ENCODE assay signal across 15 mouse cellular contexts in the genomic region with DNA sequence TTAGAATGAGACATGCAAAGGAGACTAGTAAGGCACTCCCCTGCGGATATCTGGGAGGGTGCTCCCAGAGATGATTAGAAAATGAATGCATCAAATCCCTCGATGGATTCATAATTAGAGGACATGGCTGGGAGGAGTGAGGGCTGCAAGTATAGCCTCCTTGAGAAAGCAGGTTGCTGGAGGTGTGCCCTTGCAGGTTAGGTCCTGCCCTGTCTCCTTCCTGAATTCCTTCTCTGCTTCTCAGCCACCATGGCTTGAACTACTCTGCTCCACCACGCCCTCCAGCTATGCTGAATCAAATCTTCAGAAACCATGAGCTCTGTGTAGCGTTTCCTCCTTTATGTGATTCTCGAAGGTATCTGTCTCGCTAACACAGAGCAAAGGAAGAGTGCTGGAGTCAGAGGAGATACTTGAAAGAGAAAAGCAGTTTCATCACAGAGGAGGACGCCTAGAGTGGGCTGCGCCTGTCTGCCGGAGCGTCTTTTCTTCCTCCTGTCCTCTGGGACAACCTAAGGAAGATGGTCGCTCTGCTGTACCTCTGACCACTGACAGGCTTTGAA.
"Had no signal": no experiment of that assay in that cellular context is flagged by ENCODE, and none has a peak within 500 bp of the region (broad histone marks: within the 10 kb centered on the region; RNA-seq: fewer than 3 reads in every experiment).

No protein-coding gene starts in this region.

- H3K4me2 ChIP-seq: kidney, embryonic 15.5 days; liver, embryonic 11.5 days; liver, embryonic 15.5 days; neural tube, embryonic 13.5 days; stomach, embryonic 15.5 days had no signal

- H3K4me1 ChIP-seq: kidney, embryonic 15.5 days; limb, embryonic 10.5 days; liver, embryonic 15.5 days; neural tube, embryonic 13.5 days; stomach, embryonic 15.5 days had no signal

- H3K9me3 ChIP-seq: kidney, embryonic 15.5 days; limb, embryonic 10.5 days; liver, embryonic 15.5 days; neural tube, embryonic 13.5 days; stomach, embryonic 15.5 days had no signal

- H3K9ac ChIP-seq: kidney, embryonic 15.5 days; liver, embryonic 15.5 days; neural tube, embryonic 13.5 days; stomach, embryonic 15.5 days had no signal

- H3K27ac ChIP-seq: kidney, embryonic 15.5 days; left cerebral cortex, adult 2 months; limb, embryonic 10.5 days; liver, embryonic 15.5 days; neural tube, embryonic 13.5 days; stomach, embryonic 15.5 days had no signal

- H3K27me3 ChIP-seq: kidney, embryonic 15.5 days; liver, embryonic 15.5 days; neural tube, embryonic 13.5 days; stomach, embryonic 15.5 days had no signal

- DNase-seq: kidney, adult 18-20 months; kidney, postnatal 14 days; lung, adult 2 months; lung, postnatal 36 days; retina, postnatal 1 day; thymus, adult 2 months; thymus, postnatal 25 days had no signal

- H3K4me3 ChIP-seq: kidney, embryonic 15.5 days; left cerebral cortex, adult 2 months; limb, embryonic 10.5 days; liver, embryonic 15.5 days; neural tube, embryonic 13.5 days; stomach, embryonic 15.5 days had no signal

- ATAC-seq: lung, postnatal 0 days had no signal
